Mouse (Mus musculus) liver, embryonic 14 days (tissue): Measurements from ENCODE around the gene Cxcl14. TPM values are rescaled to one million over a fixed set of nuclear protein-coding genes. Genes with fewer than 3 reads are reported as not detected.

Experiments used
- polyA plus RNA-seq: library from polyadenylated mRNA; depleted of rRNA; stranded (reverse); fragments of >200 nt; gene quantifications from 2 replicates; pipeline ENCODE4 v1.2.3, GENCODE M21; 2012; rRNA removed

The Cxcl14 gene
- polyA plus RNA-seq: 0.03 and 0.16 TPM in 2 replicates

GRCm38 (mm10) chr13:56295943-56296658 lies at the start of gene Cxcl14:
Cxcl14 (minus strand) TSS chr13:56296551.

GRCm38 (mm10) chr13:56251924-56252619 lies 44.3 kb downstream of the Cxcl14 start, which contains the start of gene Neurog1:
Neurog1 (minus strand) TSS chr13:56252163.

Other genes with a start within 250 kb of the Cxcl14 start
- gene H2afy, start 160.2 kb downstream of the Cxcl14 start, polyA plus RNA-seq: 61.3 and 69.4 TPM in 2 replicates
- 2.7 and 4.0 TPM in 2 replicates for gene Tifab, start 117.7 kb downstream of the Cxcl14 start, polyA plus RNA-seq
- gene Neurog1, start 44.4 kb downstream of the Cxcl14 start, polyA plus RNA-seq: not detected in 2 replicates
- gene Gm3045, start 130.0 kb upstream of the Cxcl14 start, polyA plus RNA-seq: not detected in 2 replicates
- gene Slc25a48, start 141.8 kb upstream of the Cxcl14 start, polyA plus RNA-seq: 0.70 and 0.75 TPM in 2 replicates
- not detected in 2 replicates for gene Il9, start 185.7 kb upstream of the Cxcl14 start, polyA plus RNA-seq
- 0.27 and 0.35 TPM in 2 replicates for gene Fbxl21, start 225.9 kb upstream of the Cxcl14 start, polyA plus RNA-seq